20 mouse cellular contexts compared by ENCODE assay signal in genomic region chr10:82777075-82777474, GRCm38 (mm10). TPM values are rescaled to one million over a fixed set of nuclear protein-coding genes. Genes with fewer than 3 reads are reported as not detected.
DNase-seq lines count a peak whose midpoint lies in the region; ATAC-seq and TF ChIP-seq lines count a peak whose summit lies in the region.
"Had no signal": no experiment of that assay in that cellular context is flagged by ENCODE, and none has a peak within 500 bp of the region (broad histone marks: within the 10 kb centered on the region; RNA-seq: fewer than 3 reads in every experiment).

No protein-coding gene starts in this region.

- TF ChIP-seq EP300 in liver, postnatal 0 days (IDR thresholded peaks at IDR 0.05; ENCODE audit: low read depth): peak; percentile 39; the same call in 1 of the 2 replicates

- H3K9me3 ChIP-seq in liver, postnatal 0 days (ENCODE audit: low read length): no peaks in the 10 kb centered on the region
- H3K9me3 ChIP-seq: embryonic facial prominence, embryonic 15.5 days; forebrain, embryonic 13.5 days; neural tube, embryonic 12.5 days had no signal

- no peak for TF ChIP-seq CTCF in gastrocnemius, adult 2 months (IDR thresholded peaks at IDR 0.05)
- TF ChIP-seq CTCF in liver, postnatal 0 days (IDR thresholded peaks at IDR 0.05; ENCODE audit: low read depth): no peak

- H3K9ac ChIP-seq in liver, postnatal 0 days (replicated peaks): no peak overlapping the region
- H3K9ac ChIP-seq: embryonic facial prominence, embryonic 15.5 days; forebrain, embryonic 13.5 days; neural tube, embryonic 12.5 days had no signal

- peaks cover 23% of the 10 kb centered on the region for H3K4me1 ChIP-seq in liver, postnatal 0 days (ENCODE audit: insufficient read depth)
- H3K4me1 ChIP-seq: neural tube, embryonic 12.5 days had no signal

- H3K4me3 ChIP-seq in gastrocnemius, adult 2 months: no peak overlapping the region
- H3K4me3 ChIP-seq in liver, postnatal 0 days (ENCODE audit: low read depth, low read length): no peak overlapping the region
- H3K4me3 ChIP-seq: embryonic facial prominence, embryonic 15.5 days; forebrain, embryonic 13.5 days; neural tube, embryonic 12.5 days had no signal

- no peak overlapping the region for H3K4me2 ChIP-seq in liver, postnatal 0 days (ENCODE audit: low read depth, low read length)
- H3K4me2 ChIP-seq: embryonic facial prominence, embryonic 15.5 days; forebrain, embryonic 13.5 days; neural tube, embryonic 12.5 days had no signal

- intact Hi-C loops in gastrocnemius, adult 2 months (cut with DNase I): no loop called here

- ATAC-seq in erythroid progenitor cell, adult 5-6 weeks (replicated peaks; ENCODE audit: low FRiP score, poor library complexity, severe bottlenecking): peak; percentile 58; the same call in 1 of the 2 replicates
- ATAC-seq in liver, postnatal 0 days: peak; percentile 58
- ATAC-seq in activated CD4-positive, CD25-positive, alpha-beta regulatory T cell, adult 4 months: no peak
- ATAC-seq: forebrain, embryonic 13.5 days had no signal

- peak overlapping the region; percentile 96 for H3K27ac ChIP-seq in gastrocnemius, adult 2 months
- peak overlapping the region; percentile 30; the same call in 1 of the 2 replicates for H3K27ac ChIP-seq in liver, postnatal 0 days (ENCODE audit: low read depth)
- H3K27ac ChIP-seq: embryonic facial prominence, embryonic 15.5 days; forebrain, embryonic 13.5 days; hindbrain, postnatal 0 days; neural tube, embryonic 12.5 days had no signal

- no peak for DNase-seq in gastrocnemius, adult 2 months
- no peak for DNase-seq in gastrocnemius, postnatal 25 days
- DNase-seq in MEL-GATA-1-ER (ENCODE audit: extremely low read depth, low read depth): peak; percentile 85
- no peak for DNase-seq in liver, postnatal 0 days
- no peak for DNase-seq in kidney, postnatal 25 days
- no peak for DNase-seq in spleen, adult 12 weeks (ENCODE audit: low spot score)
- DNase-seq: adrenal gland, postnatal 25 days; cerebellum, adult 9-10 months; embryo, embryonic 11 days; heart, postnatal 4 days; kidney, adult 11 months; kidney, postnatal 10 days; right cerebral cortex, postnatal 14 days; thymus, postnatal 14 days had no signal

- 42% methylated on average over 2 of the region's 2 CpGs for WGBS in liver, postnatal 0 days (ENCODE audit: insufficient replicate concordance)

- no peaks in the 10 kb centered on the region for H3K27me3 ChIP-seq in liver, postnatal 0 days (ENCODE audit: insufficient read depth, low read length)
- H3K27me3 ChIP-seq: embryonic facial prominence, embryonic 15.5 days; forebrain, embryonic 13.5 days; neural tube, embryonic 12.5 days had no signal

- no peaks in the 10 kb centered on the region for H3K36me3 ChIP-seq in liver, postnatal 0 days (replicated peaks; ENCODE audit: insufficient read depth, low read length)
- H3K36me3 ChIP-seq: embryonic facial prominence, embryonic 15.5 days; neural tube, embryonic 12.5 days had no signal

RNA-seq across cellular contexts. Expression of gene Nfyb, which starts 13.1 kb away (rescaled TPM):
- 10 to 100 TPM; 31.7 to 37.5 TPM for total RNA-seq in gastrocnemius, adult 2 months (2021)
- 10 to 100 TPM; 24.9 to 33.2 TPM for total RNA-seq in gastrocnemius, postnatal 25 days (2021)
- total RNA-seq in erythroid progenitor cell, adult 5-6 weeks (2015; ENCODE audit: low replicate concordance): 36.0 and 65.0 TPM in 2 replicates
- total RNA-seq in erythroid progenitor cell, adult 5-6 weeks (2017; ENCODE audit: low replicate concordance): 81.4 and 122 TPM in 2 replicates
- polyA plus RNA-seq in liver, postnatal 0 days (2015; fragmentation: Nextera tagmentation; extraction: Ambion mirVana): 26.6 and 30.1 TPM in 2 replicates
- 10 to 100 TPM; 78.3 to 81.3 TPM for polyA plus RNA-seq in activated CD4-positive, CD25-positive, alpha-beta regulatory T cell, adult 4 months (2017; shearing (Covaris generic))

RNA-seq across cellular contexts. Expression of gene Txnrd1, which starts 56.7 kb away (rescaled TPM):
- 10 to 100 TPM; 58.2 to 76.0 TPM for total RNA-seq in gastrocnemius, adult 2 months (2021)
- total RNA-seq in gastrocnemius, postnatal 25 days (2021): 10 to 100 TPM; 48.6 to 49.7 TPM
- total RNA-seq in erythroid progenitor cell, adult 5-6 weeks (2015; ENCODE audit: low replicate concordance): 26.7 and 38.1 TPM in 2 replicates
- total RNA-seq in erythroid progenitor cell, adult 5-6 weeks (2017; ENCODE audit: low replicate concordance): 38.2 and 56.8 TPM in 2 replicates
- polyA plus RNA-seq in liver, postnatal 0 days (2015; fragmentation: Nextera tagmentation; extraction: Ambion mirVana): 26.7 and 28.1 TPM in 2 replicates
- 10 to 100 TPM; 27.5 to 28.0 TPM for polyA plus RNA-seq in activated CD4-positive, CD25-positive, alpha-beta regulatory T cell, adult 4 months (2017; shearing (Covaris generic))
